8 mouse cellular contexts compared by ENCODE assay signal in the genomic region with DNA sequence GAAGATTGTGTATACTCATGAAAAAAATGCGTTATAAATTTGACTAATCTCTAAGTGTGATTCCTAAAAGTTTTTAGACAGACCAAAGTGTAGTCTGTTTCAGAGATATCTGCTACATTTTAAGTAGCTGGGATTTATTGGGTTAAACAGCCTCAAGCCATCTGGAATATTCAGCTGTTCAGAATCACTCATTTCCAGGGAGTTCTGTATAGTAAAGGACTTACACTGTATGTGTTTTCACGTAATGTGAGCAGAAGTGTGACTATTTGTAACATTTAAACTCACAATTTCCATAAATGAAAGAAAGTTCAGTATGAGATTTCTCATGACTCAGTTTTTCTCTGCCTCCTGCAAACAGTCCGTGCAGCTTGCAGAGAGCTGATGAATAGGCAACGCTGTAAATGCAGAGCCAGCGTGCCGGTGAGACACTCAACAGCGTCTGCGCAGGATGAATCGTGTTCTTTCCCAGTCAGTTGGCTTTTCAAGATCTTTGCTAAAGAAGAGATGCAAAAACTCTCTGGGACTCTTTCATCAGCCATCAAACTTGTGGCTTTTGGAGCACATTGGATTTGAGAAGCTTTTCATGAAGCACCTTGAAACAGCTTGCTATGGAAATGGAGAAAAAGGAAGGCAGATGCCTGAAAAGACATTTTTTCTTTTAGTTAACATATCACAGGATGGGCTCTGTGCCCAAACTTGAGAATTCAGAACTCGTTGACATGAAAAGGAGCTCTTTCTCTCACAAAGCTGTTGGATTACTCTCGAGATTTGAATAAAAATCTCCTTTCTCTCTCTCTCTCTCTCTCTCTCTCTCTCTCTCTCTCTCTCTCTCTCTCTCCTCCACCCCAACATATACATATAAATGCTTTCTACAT.
DNase-seq lines count a peak whose midpoint lies in the region; ATAC-seq and TF ChIP-seq lines count a peak whose summit lies in the region.

No protein-coding gene starts in this region.

- no peak overlapping the region; the same call in 1 of the 2 replicates for H3K4me2 ChIP-seq in forebrain, embryonic 11.5 days (ENCODE audit: low read depth, low read length, severe bottlenecking)
- peak overlapping the region; percentile 47 for H3K4me2 ChIP-seq in heart, embryonic 15.5 days
- H3K4me2 ChIP-seq in neural tube, embryonic 14.5 days (ENCODE audit: low read depth, low read length) = peak overlapping the region; percentile 33

- no peak for ATAC-seq in forebrain, embryonic 11.5 days (replicated peaks; ENCODE audit: low FRiP score)
- no peak for ATAC-seq in heart, embryonic 15.5 days (replicated peaks; ENCODE audit: insufficient number of reproducible peaks, insufficient read depth, low FRiP score, low read depth)
- peak; percentile 74; the same call in 1 of the 2 replicates for ATAC-seq in neural tube, embryonic 14.5 days (ENCODE audit: low read depth)

- peak; percentile 48 for DNase-seq in forebrain, embryonic 11.5 days (ENCODE audit: low spot score)
- DNase-seq in forebrain, embryonic 10.5 days (ENCODE audit: extremely low spot score, low spot score) = no peak
- DNase-seq in embryo, embryonic 11.5 days (ENCODE audit: low read depth, low spot score) = peak; percentile 19
- peak; percentile 60 to 63 for DNase-seq in left cerebral cortex, adult 2 months (ENCODE audit: extremely low spot score in 1 of 2, low spot score in 2 of 2)
- no peak for DNase-seq in testis, postnatal 14 days (ENCODE audit: low spot score)
- no peak for DNase-seq in spleen, postnatal 4 days (ENCODE audit: low spot score in 2 of 2)

- TF ChIP-seq CTCF in left cerebral cortex, adult 2 months (IDR thresholded peaks at IDR 0.05) = no peak

- intact Hi-C loops in left cerebral cortex, adult 2 months (cut with DNase I) = no loop called here

- H3K27me3 ChIP-seq in forebrain, embryonic 11.5 days (ENCODE audit: control insufficient read depth, insufficient read depth, low read length) = no peaks in the 10 kb centered on the region
- H3K27me3 ChIP-seq in forebrain, embryonic 10.5 days (ENCODE audit: poor library complexity, severe bottlenecking) = no peaks in the 10 kb centered on the region
- H3K27me3 ChIP-seq in heart, embryonic 15.5 days = no peaks in the 10 kb centered on the region
- H3K27me3 ChIP-seq in neural tube, embryonic 14.5 days (ENCODE audit: control insufficient read depth, insufficient read depth, low read length) = no peaks in the 10 kb centered on the region

- H3K9me3 ChIP-seq in forebrain, embryonic 11.5 days (ENCODE audit: control insufficient read depth, low read length) = no peaks in the 10 kb centered on the region
- no peaks in the 10 kb centered on the region for H3K9me3 ChIP-seq in forebrain, embryonic 10.5 days
- H3K9me3 ChIP-seq in heart, embryonic 15.5 days (replicated peaks) = no peaks in the 10 kb centered on the region
- H3K9me3 ChIP-seq in neural tube, embryonic 14.5 days (ENCODE audit: control insufficient read depth, low read length) = no peaks in the 10 kb centered on the region

- no peaks in the 10 kb centered on the region for H3K36me3 ChIP-seq in forebrain, embryonic 11.5 days (ENCODE audit: control insufficient read depth, insufficient read depth, low read length)
- H3K36me3 ChIP-seq in forebrain, embryonic 10.5 days (replicated peaks) = no peaks in the 10 kb centered on the region
- no peaks in the 10 kb centered on the region for H3K36me3 ChIP-seq in heart, embryonic 15.5 days
- H3K36me3 ChIP-seq in neural tube, embryonic 14.5 days (ENCODE audit: control insufficient read depth, insufficient read depth, low read length) = no peaks in the 10 kb centered on the region

- no peak overlapping the region for H3K27ac ChIP-seq in forebrain, embryonic 11.5 days (ENCODE audit: low read depth, low read length)
- H3K27ac ChIP-seq in forebrain, embryonic 10.5 days = no peak overlapping the region
- H3K27ac ChIP-seq in heart, embryonic 15.5 days = no peak overlapping the region
- H3K27ac ChIP-seq in left cerebral cortex, adult 2 months = no peak overlapping the region
- no peak overlapping the region for H3K27ac ChIP-seq in neural tube, embryonic 14.5 days (ENCODE audit: low read depth, low read length)

- H3K4me1 ChIP-seq in forebrain, embryonic 11.5 days (replicated peaks; ENCODE audit: control insufficient read depth, insufficient read depth, low read length) = no peaks in the 10 kb centered on the region
- no peaks in the 10 kb centered on the region for H3K4me1 ChIP-seq in forebrain, embryonic 10.5 days
- H3K4me1 ChIP-seq in heart, embryonic 15.5 days (replicated peaks) = peaks cover 3% of the 10 kb centered on the region; the same call in 1 of the 2 replicates
- H3K4me1 ChIP-seq in neural tube, embryonic 14.5 days (ENCODE audit: control insufficient read depth, insufficient read depth, low read length) = no peaks in the 10 kb centered on the region

- no peak overlapping the region for H3K4me3 ChIP-seq in forebrain, embryonic 11.5 days (ENCODE audit: low read depth, low read length)
- no peak overlapping the region for H3K4me3 ChIP-seq in forebrain, embryonic 10.5 days
- peak overlapping the region; percentile 15 for H3K4me3 ChIP-seq in heart, embryonic 15.5 days
- H3K4me3 ChIP-seq in left cerebral cortex, adult 2 months = 0 out of 2 replicates have a peak overlapping the region, but pooled peaks have one; percentile 2
- H3K4me3 ChIP-seq in neural tube, embryonic 14.5 days (ENCODE audit: low read depth, low read length) = peak overlapping the region; percentile 13; the same call in 1 of the 2 replicates

- H3K9ac ChIP-seq in forebrain, embryonic 11.5 days (ENCODE audit: low read length) = peak overlapping the region; percentile 4; the same call in 1 of the 2 replicates
- no peak overlapping the region for H3K9ac ChIP-seq in heart, embryonic 15.5 days
- H3K9ac ChIP-seq in neural tube, embryonic 14.5 days (replicated peaks; ENCODE audit: low read depth, low read length) = no peak overlapping the region

- 37% methylated on average over 11 of the region's 11 CpGs for WGBS in forebrain, embryonic 11.5 days
- WGBS in forebrain, embryonic 10.5 days = 40% methylated on average over 11 of the region's 11 CpGs
- WGBS in heart, embryonic 15.5 days = 25% methylated on average over 11 of the region's 11 CpGs
- WGBS in neural tube, embryonic 14.5 days = 18% methylated on average over 11 of the region's 11 CpGs

Comparison
In these comparisons a context has a peak if more than half of its experiments do, and no peak if none do; other contexts are left out.
1. DNase-seq: peak in forebrain, embryonic 11.5 days (single experiment), embryo, embryonic 11.5 days (single experiment) and left cerebral cortex, adult 2 months (2 of 2); none in forebrain, embryonic 10.5 days (single experiment), testis, postnatal 14 days (single experiment) and spleen, postnatal 4 days (0 of 2).
2. H3K4me3 ChIP-seq: peak in heart, embryonic 15.5 days (single experiment), left cerebral cortex, adult 2 months (single experiment) and neural tube, embryonic 14.5 days (single experiment); none in forebrain, embryonic 11.5 days (single experiment) and forebrain, embryonic 10.5 days (single experiment).